Mouse (Mus musculus) spleen, postnatal 10 days (tissue): ENCODE data around the gene Pdzd8.

Source experiments
- DNase-seq, 2 experiments: peaks; one replicate each; pipeline ENCODE4 v3.0.0; 2021 to 2022; ENCODE audit warnings: low spot score in 2 of 2

The Pdzd8 gene

GRCm38 (mm10) chr19:59354906-59355305 lies 9.3 kb upstream of the Pdzd8 start:
- DNase-seq = peak in 1 of 2 experiments; percentile 12

- DNase-seq = peak in 1 of 2 experiments; percentile 47
These were observed 7.2 kb upstream of the Pdzd8 start for GRCm38 (mm10) chr19:59352760-59353159.

DNA sequence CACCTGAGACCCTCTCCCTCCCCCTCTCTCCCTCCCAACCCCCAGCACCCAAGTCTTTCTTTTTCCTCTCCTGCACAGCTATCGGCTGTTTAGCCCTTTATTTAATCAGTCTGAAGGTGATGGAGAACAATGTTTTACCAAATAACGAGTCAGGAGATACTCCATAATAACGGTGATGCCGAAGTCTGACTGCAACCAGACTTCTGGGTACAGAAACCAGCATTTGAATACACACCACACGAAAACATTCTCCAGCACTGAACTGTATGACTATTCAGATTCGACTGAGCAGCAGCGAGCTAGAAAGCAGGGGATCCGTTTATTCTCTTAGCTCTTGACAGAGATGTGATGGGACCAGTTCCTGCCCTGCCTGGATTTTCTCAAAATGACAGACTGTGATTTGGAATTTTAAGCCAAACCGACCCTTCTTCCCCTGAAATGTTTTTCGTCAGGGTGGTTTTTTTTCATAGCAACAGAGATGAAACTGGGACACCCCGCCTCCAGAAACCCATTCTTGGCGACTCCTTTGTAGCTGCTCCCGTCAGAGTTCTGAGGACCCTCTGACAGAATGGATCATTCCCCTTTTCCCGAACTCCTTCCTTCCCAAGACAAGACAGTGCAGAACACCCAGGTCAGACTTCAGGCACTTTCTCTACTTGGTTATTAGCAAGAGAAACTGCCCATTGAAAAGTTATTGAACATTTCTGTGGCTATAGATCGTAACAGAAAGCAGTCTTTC lies 5.7 kb upstream of the Pdzd8 start:
- DNase-seq = peak in 1 of 2 experiments; percentile 3

GRCm38 (mm10) chr19:59350273-59350903 lies 4.8 kb upstream of the Pdzd8 start:
- DNase-seq = peak; percentile 13 to 40

GRCm38 (mm10) chr19:59349329-59349960 lies 3.9 kb upstream of the Pdzd8 start:
- DNase-seq = peak in 1 of 2 experiments; percentile 2

- DNase-seq = no peak
These were observed 745 bp upstream of the Pdzd8 start for GRCm38 (mm10) chr19:59346325-59346724.

DNA sequence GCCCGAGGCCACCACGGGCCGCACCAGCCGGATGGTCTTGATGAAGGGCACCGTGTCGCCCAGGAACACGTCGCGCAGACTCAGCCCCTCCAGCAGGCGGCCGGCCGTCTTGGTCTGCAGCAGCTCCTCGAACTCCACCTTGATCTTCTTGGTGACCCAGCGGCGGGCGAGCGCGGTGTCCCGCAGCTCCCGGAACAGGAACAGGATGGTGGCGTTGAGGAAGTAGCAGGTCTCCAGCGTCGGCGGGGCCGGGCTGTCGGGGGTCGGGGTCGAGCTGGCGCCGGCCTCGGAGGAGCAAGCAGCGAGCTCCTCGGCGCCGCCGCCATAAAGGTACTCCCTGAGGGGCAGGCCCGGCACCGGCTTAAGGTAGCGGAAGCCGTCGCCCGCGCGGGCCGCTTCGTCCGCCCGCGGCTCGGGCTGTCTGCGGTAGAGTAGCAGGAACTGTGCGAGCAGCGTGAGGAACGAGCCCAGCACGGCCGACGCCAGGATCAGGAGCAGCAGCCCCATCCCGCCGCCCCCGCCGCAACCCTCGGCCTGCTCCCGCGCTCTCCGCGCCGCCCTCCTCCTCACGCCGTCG lies 411 bp downstream of the Pdzd8 start:
- DNase-seq = peak; percentile 77 to 80

DNA sequence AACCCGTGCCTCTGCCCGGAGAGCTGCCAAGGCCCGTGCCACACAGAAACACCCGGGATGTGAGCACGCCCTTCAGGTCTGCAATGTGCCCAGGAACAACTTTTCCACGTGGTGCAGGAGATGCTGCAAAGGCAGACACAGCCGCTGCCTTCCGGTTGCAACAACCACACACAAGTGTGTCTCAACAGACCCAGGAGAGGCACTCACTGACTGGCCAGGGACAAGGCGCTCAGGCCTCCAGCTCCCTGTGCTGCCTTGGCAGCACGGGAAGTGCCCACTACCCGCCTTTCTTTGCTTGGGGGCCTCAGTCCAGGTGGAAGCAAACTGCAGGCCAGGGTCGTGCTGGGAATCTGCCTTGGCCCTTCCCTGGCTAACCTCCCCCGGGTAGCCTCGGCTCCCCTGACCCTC lies 1.3 kb downstream of the Pdzd8 start:
- peak; percentile 59 for DNase-seq

GRCm38 (mm10) chr19:59342964-59343363 lies 2.6 kb downstream of the Pdzd8 start:
- DNase-seq = no peak

- DNase-seq = no peak
These were observed 5.7 kb downstream of the Pdzd8 start for GRCm38 (mm10) chr19:59339908-59340307.

- no peak for DNase-seq
These were observed 7.5 kb downstream of the Pdzd8 start for GRCm38 (mm10) chr19:59337872-59338681.

DNA sequence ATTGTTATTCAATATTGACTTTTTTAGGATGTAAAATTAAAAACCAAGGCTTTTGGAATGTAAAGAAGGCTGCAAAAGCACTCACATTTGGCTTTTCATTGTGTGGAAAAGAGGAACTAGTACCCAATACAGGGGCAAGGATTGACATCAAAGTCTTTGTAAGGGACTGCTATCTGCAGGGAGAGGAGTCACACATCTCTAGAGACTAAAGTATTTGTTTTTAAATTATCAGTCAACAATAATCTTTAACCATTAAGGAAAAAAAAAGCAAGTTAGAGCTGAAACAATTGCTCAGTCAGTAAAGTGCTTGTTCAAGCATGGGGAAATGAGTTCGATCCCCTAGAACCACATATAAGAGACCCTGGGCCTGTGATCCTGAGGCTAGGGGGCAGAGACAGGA lies 8.9 kb downstream of the Pdzd8 start:
- DNase-seq = no peak

DNA sequence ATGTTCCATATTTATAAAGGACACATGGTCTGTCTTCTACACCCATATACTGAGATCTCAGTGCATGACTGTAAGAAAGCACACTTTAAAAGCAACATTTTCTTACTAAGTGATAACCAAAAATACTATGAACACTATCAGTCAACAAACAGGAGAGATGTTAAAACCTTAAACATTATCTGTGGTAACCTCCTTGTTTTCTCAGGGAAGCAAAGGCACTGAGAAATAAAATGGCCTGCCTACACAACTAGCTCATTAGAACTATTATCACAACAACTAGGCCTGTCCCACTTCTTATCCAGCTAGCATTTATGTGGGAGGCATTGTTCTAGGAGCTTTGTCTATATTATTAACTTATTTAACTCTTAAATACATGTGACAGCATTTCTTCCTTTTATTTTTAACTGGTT lies 14.8 kb downstream of the Pdzd8 start:
- DNase-seq = no peak

DNA sequence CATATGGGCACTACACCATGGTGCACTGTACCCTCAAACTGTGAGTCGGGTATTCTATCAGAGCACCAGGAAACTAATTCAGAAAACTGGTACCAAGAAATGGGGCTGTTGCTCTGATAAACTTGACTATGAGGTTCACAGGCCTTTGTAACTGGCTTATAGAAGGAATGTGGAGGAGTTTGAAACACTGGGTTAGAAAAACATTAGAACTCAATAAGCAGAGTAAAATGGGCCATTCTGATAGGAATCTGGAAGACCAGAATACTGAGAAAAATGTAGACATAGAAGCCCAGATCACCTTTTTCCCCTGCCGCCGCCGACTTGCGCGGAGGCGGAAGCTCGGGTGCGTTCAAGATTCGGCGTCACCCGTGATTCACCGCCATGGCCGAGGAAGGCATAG lies 23.6 kb downstream of the Pdzd8 start, which contains the start of gene Rps12-ps3:
Gene Rps12-ps3, plus strand, starts transcription at position 301 of the 400 bp plus-strand sequence.
- DNase-seq = no peak

DNA sequence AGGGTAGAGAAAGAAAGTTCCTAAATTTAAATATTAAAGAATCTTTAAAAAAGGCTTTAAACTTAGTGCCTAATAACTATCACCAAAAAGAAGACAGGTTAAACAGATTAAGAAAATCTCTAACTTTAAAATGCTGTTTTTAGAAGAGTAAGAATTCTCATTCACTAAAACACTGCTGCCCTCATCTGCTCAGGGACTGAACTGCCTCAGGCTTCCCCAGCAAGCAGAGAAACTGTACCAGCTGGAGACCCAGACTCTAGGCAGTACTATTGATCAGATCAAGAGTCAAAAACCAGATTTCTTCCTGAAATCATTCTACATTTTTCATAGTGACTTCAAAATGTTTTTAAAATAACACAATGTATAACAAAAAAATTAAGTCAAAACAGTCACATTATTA lies 29.0 kb downstream of the Pdzd8 start:
- DNase-seq = peak in 1 of 2 experiments; percentile 28

DNA sequence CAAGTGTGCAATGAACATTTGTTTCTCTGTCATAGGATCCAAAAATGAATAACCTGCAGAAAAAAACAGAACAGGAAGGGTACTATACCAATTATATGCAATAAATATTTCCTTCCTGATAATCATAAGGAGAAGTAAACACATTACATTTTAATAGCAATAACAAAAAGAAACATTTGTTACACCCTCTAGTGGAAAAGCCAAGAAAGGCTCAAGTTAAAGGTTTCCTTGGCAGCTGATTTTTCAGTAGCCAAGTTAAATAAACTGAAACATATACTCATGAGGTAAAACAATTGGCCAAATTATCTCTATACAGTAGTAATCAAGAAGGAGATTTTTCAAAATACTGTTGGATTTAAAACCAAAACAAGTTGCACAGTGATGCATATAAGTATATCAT lies 30.3 kb downstream of the Pdzd8 start:
- no peak for DNase-seq

DNA sequence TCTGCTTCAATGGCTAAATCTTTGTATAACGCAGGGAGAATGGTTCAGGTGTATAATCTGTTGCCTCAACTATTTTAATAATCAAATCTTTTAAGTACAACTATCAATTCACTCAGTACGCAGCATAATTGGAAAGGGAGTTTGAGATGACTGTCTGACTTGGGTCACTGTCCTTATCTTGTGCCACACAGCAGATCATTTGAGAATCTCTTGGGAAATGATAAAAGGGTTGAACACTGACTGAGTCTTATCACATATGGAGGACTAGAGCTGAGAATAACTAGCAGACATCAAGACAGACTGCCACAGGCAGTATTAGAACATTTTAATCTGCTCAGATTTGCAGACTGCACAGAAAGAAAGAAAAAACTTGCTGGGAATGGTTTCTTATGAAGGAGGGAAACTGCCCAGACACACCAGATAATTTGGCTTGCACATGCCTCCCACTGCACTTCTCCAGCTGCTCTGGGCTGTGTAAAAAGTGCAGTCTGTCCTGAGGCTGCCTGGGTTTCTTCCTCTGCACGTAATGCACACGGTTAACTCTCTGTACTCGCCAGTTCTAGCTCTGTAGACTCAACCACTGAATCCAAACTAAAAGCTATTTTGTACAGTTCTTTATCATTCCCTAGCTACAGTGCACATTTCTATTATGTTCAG lies 53.3 kb downstream of the Pdzd8 start:
- no peak for DNase-seq

DNA sequence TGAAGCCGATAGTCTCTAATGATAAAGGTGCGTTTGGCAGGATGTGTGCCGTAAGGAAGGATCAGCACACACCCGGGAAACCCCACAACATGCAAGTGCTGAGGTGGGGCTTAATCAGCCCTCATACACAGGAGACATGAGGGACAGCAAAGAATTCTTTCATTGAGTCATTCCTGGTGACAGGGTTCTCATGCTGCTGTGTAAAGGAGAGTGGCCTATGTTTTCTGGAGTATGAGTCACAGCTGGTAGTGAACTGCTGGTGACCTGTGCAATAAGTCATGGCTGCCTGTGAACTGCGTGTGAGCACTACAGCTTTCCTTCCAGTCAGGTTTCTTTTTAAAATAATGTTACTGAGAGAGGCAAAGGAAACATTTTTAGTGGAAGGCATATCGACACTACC lies 55.8 kb downstream of the Pdzd8 start:
- DNase-seq = no peak

GRCm38 (mm10) chr19:59289042-59289441 lies 56.5 kb downstream of the Pdzd8 start:
- DNase-seq = no peak

GRCm38 (mm10) chr19:59282001-59282400 lies 63.6 kb downstream of the Pdzd8 start:
- no peak for DNase-seq

- no peak for DNase-seq
These were observed 64.7 kb downstream of the Pdzd8 start for GRCm38 (mm10) chr19:59280841-59281240.
